Mouse (Mus musculus) stomach, postnatal 0 days (tissue): ENCODE measurements at regions not wholly inside any gene's neighbourhood (a gene's known extent, or its start where the extent isn't known, plus 50 kb on each side); places are given as distances from the start of the nearest gene placed in this dataset.

Experiments
- ATAC-seq: fragments of 200-750 bp; cut with Nextera tagmentation; 2 replicates; pipeline ENCODE4 v1.8.0; 2017; ENCODE audit not compliant: low FRiP score, low TSS enrichment
- DNase-seq: peaks from one replicate; pipeline ENCODE4 v3.0.0-alpha.2; 2016; ENCODE audit warnings: low spot score
- H3K27ac ChIP-seq: fragments of 300-500 bp; sonication (generic); replicated peaks from 2 replicates; pipeline ENCODE4 v1.5.1; 2014; ENCODE audit warnings: mild to moderate bottlenecking, control low read depth
- H3K27me3 ChIP-seq: fragments of 300-500 bp; sonication (generic); 2 replicates; pipeline ENCODE4 v1.6.1; 2014; ENCODE audit warnings: low read length; ENCODE audit not compliant: control insufficient read depth, insufficient read depth
- H3K36me3 ChIP-seq: fragments of 300-500 bp; sonication (generic); 2 replicates; pipeline ENCODE4 v1.6.1; 2014; ENCODE audit warnings: low read length, mixed read lengths; ENCODE audit not compliant: control insufficient read depth, insufficient read depth
- H3K4me1 ChIP-seq: fragments of 300-500 bp; sonication (generic); replicated peaks from 2 replicates; pipeline ENCODE4 v1.6.1; 2014; ENCODE audit warnings: antibody characterized with exemption; ENCODE audit not compliant: control insufficient read depth, insufficient read depth
- H3K4me2 ChIP-seq: fragments of 300-500 bp; sonication (generic); replicated peaks from 2 replicates; pipeline ENCODE4 v1.6.1; 2014; ENCODE audit warnings: low read depth, mild to moderate bottlenecking, control low read depth, moderate library complexity
- H3K4me3 ChIP-seq: fragments of 300-500 bp; sonication (generic); 2 replicates; pipeline ENCODE4 v1.5.1; 2014; ENCODE audit warnings: low read depth, low read length, control low read depth
- H3K9ac ChIP-seq: fragments of 300-500 bp; sonication (generic); 2 replicates; pipeline ENCODE4 v1.6.1; 2014; ENCODE audit warnings: mild to moderate bottlenecking, low read length, control low read depth, mixed read lengths
- H3K9me3 ChIP-seq: fragments of 300-500 bp; sonication (generic); 2 replicates; pipeline ENCODE4 v1.6.1; 2016; ENCODE audit warnings: low read length; ENCODE audit not compliant: control insufficient read depth
- CTCF ChIP-seq: IDR thresholded peaks from 2 replicates; pipeline ENCODE4 v1.5.1; 2016; ENCODE audit warnings: antibody characterized with exemption, low read depth, mild to moderate bottlenecking, moderate library complexity
- EP300 ChIP-seq: optimal IDR thresholded peaks from 2 replicates; pipeline ENCODE3; 2016; ENCODE audit warnings: antibody characterized with exemption
- WGBS: fragments of 180-500 bp; shearing (Covaris S2); extraction: QIAGEN DNeasy Blood & Tissue Kit; methylation state at CpG from one replicate; pipeline ENCODE4 v1.1.7; 2014; 5-methylcytosine and 5-hydroxymethylcytosine counted together

GRCm38 (mm10) chrX:9789542-9789941, 57.2 kb upstream of the Hypm start:
- 72% methylated on average over 3 of the region's 3 CpGs for WGBS
- no peaks in the 10 kb centered on the region for H3K27me3 ChIP-seq
- no peak overlapping the region for H3K4me2 ChIP-seq
- no peak overlapping the region for H3K27ac ChIP-seq
- no peak overlapping the region for H3K9ac ChIP-seq
- no peaks in the 10 kb centered on the region for H3K9me3 ChIP-seq
- H3K36me3 ChIP-seq: no peaks in the 10 kb centered on the region
- ATAC-seq (no peak), DNase-seq (no peak)
- no peak for TF ChIP-seq CTCF
- TF ChIP-seq EP300: no peak
- H3K4me1 ChIP-seq: no peaks in the 10 kb centered on the region
- no peak overlapping the region for H3K4me3 ChIP-seq
